Mouse (Mus musculus) midbrain, embryonic 12.5 days (tissue): ENCODE measurements around the gene Cd83. TPM values are rescaled to one million over a fixed set of nuclear protein-coding genes. Genes with fewer than 3 reads are reported as not detected.

Source experiments
- ATAC-seq: fragments of 200-750 bp; cut with Nextera tagmentation; 2 replicates; pipeline ENCODE4 v1.8.0; 2017; ENCODE audit warnings: low read depth, moderate TSS enrichment, moderate library complexity; ENCODE audit not compliant: low FRiP score
- H3K27ac ChIP-seq: fragments of 300-500 bp; sonication (generic); replicated peaks from 2 replicates; pipeline ENCODE4 v1.5.1; 2016; ENCODE audit warnings: mild to moderate bottlenecking
- H3K27me3 ChIP-seq: fragments of 300-500 bp; sonication (generic); 2 replicates; pipeline ENCODE4 v1.6.1; 2016; ENCODE audit warnings: mild to moderate bottlenecking
- H3K36me3 ChIP-seq: fragments of 300-500 bp; sonication (generic); 2 replicates; pipeline ENCODE4 v1.6.1; 2016
- H3K4me1 ChIP-seq: fragments of 300-500 bp; sonication (generic); 2 replicates; pipeline ENCODE4 v1.6.1; 2016
- H3K4me2 ChIP-seq: fragments of 300-500 bp; sonication (generic); replicated peaks from 2 replicates; pipeline ENCODE4 v1.6.1; 2016; ENCODE audit warnings: mild to moderate bottlenecking, moderate library complexity
- H3K4me3 ChIP-seq: fragments of 300-500 bp; sonication (generic); 2 replicates; pipeline ENCODE4 v1.5.1; 2016; ENCODE audit warnings: mild to moderate bottlenecking
- H3K9ac ChIP-seq: fragments of 300-500 bp; sonication (generic); replicated peaks from 2 replicates; pipeline ENCODE4 v1.6.1; 2016; ENCODE audit warnings: mild to moderate bottlenecking, moderate library complexity
- H3K9me3 ChIP-seq: fragments of 300-500 bp; sonication (generic); 2 replicates; pipeline ENCODE4 v1.6.1; 2016; ENCODE audit warnings: mild to moderate bottlenecking
- WGBS: fragments of 180-500 bp; shearing (Covaris S2); methylation state at CpG from one replicate; pipeline ENCODE4 v1.1.7; 2016; 5-methylcytosine and 5-hydroxymethylcytosine counted together
- polyA plus RNA-seq: library from polyadenylated mRNA; unstranded; fragments of >200 nt; fragmentation: Nextera tagmentation; extraction: Ambion mirVana; gene quantifications from 2 replicates; pipeline ENCODE4 v1.2.1, GENCODE M21; 2016

Cd83 gene
- polyA plus RNA-seq, 1 experiment from 2014 or later: 7.0 TPM

- Histone ChIP-seq H3K9me3 (no peaks in the 10 kb centered on the region), H3K4me2 (no peak overlapping the region), H3K27me3 (no peaks in the 10 kb centered on the region), H3K36me3 (no peaks in the 10 kb centered on the region), H3K4me1 (no peaks in the 10 kb centered on the region), H3K9ac (no peak overlapping the region), H3K4me3 (no peak overlapping the region), H3K27ac (no peak overlapping the region)
- 93% methylated on average over 12 of the region's 12 CpGs for WGBS
- no peak for ATAC-seq
Measured at GRCm38 (mm10) chr13:43761156-43761855, 23.3 kb upstream of the Cd83 start.

- no peak overlapping the region for H3K9ac ChIP-seq
- H3K27ac ChIP-seq: no peak overlapping the region
- no peak overlapping the region for H3K4me2 ChIP-seq
- no peak overlapping the region for H3K4me3 ChIP-seq
- no peaks in the 10 kb centered on the region for H3K36me3 ChIP-seq
- no peaks in the 10 kb centered on the region for H3K27me3 ChIP-seq
- ATAC-seq: no peak
- H3K4me1 ChIP-seq: peaks cover 7% of the 10 kb centered on the region; the same call in 1 of the 2 replicates
- 90% methylated on average over 9 of the region's 9 CpGs for WGBS
- no peaks in the 10 kb centered on the region for H3K9me3 ChIP-seq
Measured at GRCm38 (mm10) chr13:43762901-43763300, 21.7 kb upstream of the Cd83 start.

GRCm38 (mm10) chr13:43763301-43763994, 21.1 kb upstream of the Cd83 start:
- Histone ChIP-seq H3K27ac (no peak overlapping the region), H3K9ac (no peak overlapping the region), H3K27me3 (no peaks in the 10 kb centered on the region; the same call in 1 of the 2 replicates), H3K4me2 (no peak overlapping the region), H3K4me1 (peaks cover 7% of the 10 kb centered on the region; the same call in 1 of the 2 replicates), H3K36me3 (no peaks in the 10 kb centered on the region), H3K9me3 (no peaks in the 10 kb centered on the region), H3K4me3 (no peak overlapping the region)
- 94% methylated on average over 12 of the region's 12 CpGs for WGBS
- no peak for ATAC-seq

- 85% methylated on average over 8 of the region's 8 CpGs for WGBS
- peaks cover 7% of the 10 kb centered on the region; the same call in 1 of the 2 replicates for H3K4me1 ChIP-seq
- no peak overlapping the region for H3K4me2 ChIP-seq
- H3K9me3 ChIP-seq: no peaks in the 10 kb centered on the region
- no peak overlapping the region for H3K4me3 ChIP-seq
- ATAC-seq: no peak
- H3K36me3 ChIP-seq: no peaks in the 10 kb centered on the region
- H3K27ac ChIP-seq: no peak overlapping the region
- no peaks in the 10 kb centered on the region; the same call in 1 of the 2 replicates for H3K27me3 ChIP-seq
- no peak overlapping the region for H3K9ac ChIP-seq
Measured at GRCm38 (mm10) chr13:43763995-43764579, 20.5 kb upstream of the Cd83 start.

- Histone ChIP-seq H3K4me2 (no peak overlapping the region), H3K4me3 (no peak overlapping the region), H3K36me3 (no peaks in the 10 kb centered on the region), H3K9me3 (no peaks in the 10 kb centered on the region), H3K27ac (no peak overlapping the region), H3K9ac (no peak overlapping the region), H3K27me3 (no peaks in the 10 kb centered on the region; the same call in 1 of the 2 replicates), H3K4me1 (peaks cover 7% of the 10 kb centered on the region; the same call in 1 of the 2 replicates)
- WGBS: 89% methylated on average over 11 of the region's 11 CpGs
- no peak for ATAC-seq
Measured at GRCm38 (mm10) chr13:43765293-43765814, 19.2 kb upstream of the Cd83 start.

GRCm38 (mm10) chr13:43766786-43767680, 17.5 kb upstream of the Cd83 start:
- H3K4me2 ChIP-seq: no peak overlapping the region
- H3K9ac ChIP-seq: no peak overlapping the region
- H3K4me1 ChIP-seq: peaks cover 10% of the 10 kb centered on the region
- H3K27ac ChIP-seq: no peak overlapping the region
- peak; percentile 49; the same call in 1 of the 2 replicates for ATAC-seq
- H3K4me3 ChIP-seq: no peak overlapping the region
- no peaks in the 10 kb centered on the region for H3K36me3 ChIP-seq
- peaks cover 2% of the 10 kb centered on the region; the same call in 1 of the 2 replicates for H3K27me3 ChIP-seq
- no peaks in the 10 kb centered on the region for H3K9me3 ChIP-seq
- 61% methylated on average over 7 of the region's 7 CpGs for WGBS

- 84% methylated on average over 6 of the region's 6 CpGs for WGBS
- no peaks in the 10 kb centered on the region for H3K9me3 ChIP-seq
- no peaks in the 10 kb centered on the region for H3K36me3 ChIP-seq
- H3K4me3 ChIP-seq: no peak overlapping the region
- H3K4me2 ChIP-seq: no peak overlapping the region
- peaks cover 5% of the 10 kb centered on the region; the same call in 1 of the 2 replicates for H3K27me3 ChIP-seq
- peaks cover 8% of the 10 kb centered on the region for H3K4me1 ChIP-seq
- no peak overlapping the region for H3K9ac ChIP-seq
- no peak for ATAC-seq
- H3K27ac ChIP-seq: no peak overlapping the region
Measured at GRCm38 (mm10) chr13:43773020-43773419, 11.6 kb upstream of the Cd83 start.

- Histone ChIP-seq H3K4me2 (no peak overlapping the region), H3K9ac (no peak overlapping the region), H3K27me3 (peaks cover 5% of the 10 kb centered on the region; the same call in 1 of the 2 replicates), H3K4me3 (no peak overlapping the region), H3K36me3 (no peaks in the 10 kb centered on the region), H3K27ac (no peak overlapping the region), H3K9me3 (no peaks in the 10 kb centered on the region), H3K4me1 (peaks cover 8% of the 10 kb centered on the region)
- no peak for ATAC-seq
- 66% methylated on average over 15 of the region's 15 CpGs for WGBS
Measured at GRCm38 (mm10) chr13:43773965-43774566, 10.5 kb upstream of the Cd83 start.

GRCm38 (mm10) chr13:43774605-43775426, 9.8 kb upstream of the Cd83 start:
- H3K4me1 ChIP-seq: peaks cover 8% of the 10 kb centered on the region
- no peak overlapping the region for H3K9ac ChIP-seq
- 89% methylated on average over 13 of the region's 13 CpGs for WGBS
- no peak overlapping the region for H3K4me3 ChIP-seq
- H3K27ac ChIP-seq: no peak overlapping the region
- H3K9me3 ChIP-seq: no peaks in the 10 kb centered on the region
- H3K36me3 ChIP-seq: no peaks in the 10 kb centered on the region
- peaks cover 5% of the 10 kb centered on the region; the same call in 1 of the 2 replicates for H3K27me3 ChIP-seq
- no peak for ATAC-seq
- no peak overlapping the region for H3K4me2 ChIP-seq

GRCm38 (mm10) chr13:43775427-43775733, 9.2 kb upstream of the Cd83 start:
- WGBS: 85% methylated on average over 2 of the region's 2 CpGs

More at GRCm38 (mm10) chr13:43775427-43775733, 9.2 kb upstream of the Cd83 start:
- Histone ChIP-seq H3K27ac (no peak overlapping the region), H3K9ac (no peak overlapping the region), H3K4me1 (peaks cover 8% of the 10 kb centered on the region), H3K9me3 (no peaks in the 10 kb centered on the region), H3K4me2 (no peak overlapping the region), H3K4me3 (no peak overlapping the region), H3K27me3 (peaks cover 5% of the 10 kb centered on the region; the same call in 1 of the 2 replicates), H3K36me3 (no peaks in the 10 kb centered on the region)
- ATAC-seq: no peak
